Mouse (Mus musculus): ENCODE data around the gene Zfp668. TPM values are rescaled to one million over a fixed set of nuclear protein-coding genes. Genes with fewer than 3 reads are reported as not detected.
"Not testable (repeated sequence)": the region's sequence is repeated elsewhere in the genome, so short reads cannot be mapped to it uniquely, and the experiment has no call there.

The Zfp668 gene
- polyA plus RNA-seq, 1 experiment from 2014 or later: 46.2 TPM

DNA sequence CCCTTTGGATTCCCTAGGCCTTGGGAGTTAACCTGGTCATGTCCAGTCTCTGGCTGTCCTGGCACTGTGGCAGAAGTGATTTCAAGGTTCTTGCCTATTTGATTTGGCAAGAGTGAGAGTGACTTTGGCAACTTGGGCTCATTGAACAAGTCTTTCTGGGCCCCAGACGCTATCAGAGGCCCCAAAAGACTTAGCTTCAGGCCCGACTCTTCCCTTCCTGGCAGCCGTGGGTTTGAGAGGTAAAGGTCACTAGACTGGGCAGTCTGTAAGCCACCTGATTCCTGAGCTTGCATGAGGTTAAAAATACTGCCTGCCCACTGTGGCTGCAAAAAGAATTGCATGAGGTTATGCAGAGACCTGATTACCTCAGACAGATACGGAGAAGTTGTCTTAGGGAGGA is 32.0 kb upstream of the Zfp668 start:
- peaks cover 28% of the 10 kb centered on the region for H3K4me1 ChIP-seq
- 93% methylated on average over 4 of the region's 4 CpGs for WGBS
- no peak for ATAC-seq (replicated peaks)
- H3K9ac ChIP-seq (replicated peaks): no peak overlapping the region
- no peak overlapping the region for H3K4me2 ChIP-seq (replicated peaks)
- no peak overlapping the region for H3K27ac ChIP-seq (replicated peaks)
- no peaks in the 10 kb centered on the region for H3K9me3 ChIP-seq
- H3K27me3 ChIP-seq: no peaks in the 10 kb centered on the region
- H3K36me3 ChIP-seq: peaks cover 34% of the 10 kb centered on the region
- no peak overlapping the region for H3K4me3 ChIP-seq

DNA sequence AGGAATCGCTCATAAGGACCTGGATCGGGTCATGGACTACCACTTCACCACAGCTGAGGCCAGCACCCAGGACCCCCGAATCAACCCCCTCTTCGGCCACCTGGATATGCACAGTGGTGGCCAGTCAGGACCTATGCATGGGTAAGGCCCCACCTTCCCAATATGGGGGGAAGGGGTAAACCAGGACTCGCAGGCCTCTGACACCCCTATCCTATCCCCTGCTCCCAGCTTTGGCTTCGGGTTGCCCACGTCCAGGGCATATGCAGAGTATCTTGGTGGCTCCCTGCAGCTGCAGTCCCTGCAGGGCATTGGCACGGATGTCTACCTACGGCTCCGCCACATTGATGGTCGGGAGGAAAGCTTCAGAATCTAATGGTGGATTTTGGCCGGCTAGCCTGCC is 31.3 kb upstream of the Zfp668 start:
- no peaks in the 10 kb centered on the region for H3K9me3 ChIP-seq
- no peak for ATAC-seq (replicated peaks)
- H3K4me3 ChIP-seq: no peak overlapping the region
- peaks cover 34% of the 10 kb centered on the region for H3K36me3 ChIP-seq
- no peak overlapping the region for H3K27ac ChIP-seq (replicated peaks)
- H3K27me3 ChIP-seq: no peaks in the 10 kb centered on the region
- H3K4me1 ChIP-seq: peaks cover 22% of the 10 kb centered on the region
- H3K9ac ChIP-seq (replicated peaks): no peak overlapping the region
- no peak overlapping the region for H3K4me2 ChIP-seq (replicated peaks)
- WGBS: 97% methylated on average over 12 of the region's 12 CpGs

DNA sequence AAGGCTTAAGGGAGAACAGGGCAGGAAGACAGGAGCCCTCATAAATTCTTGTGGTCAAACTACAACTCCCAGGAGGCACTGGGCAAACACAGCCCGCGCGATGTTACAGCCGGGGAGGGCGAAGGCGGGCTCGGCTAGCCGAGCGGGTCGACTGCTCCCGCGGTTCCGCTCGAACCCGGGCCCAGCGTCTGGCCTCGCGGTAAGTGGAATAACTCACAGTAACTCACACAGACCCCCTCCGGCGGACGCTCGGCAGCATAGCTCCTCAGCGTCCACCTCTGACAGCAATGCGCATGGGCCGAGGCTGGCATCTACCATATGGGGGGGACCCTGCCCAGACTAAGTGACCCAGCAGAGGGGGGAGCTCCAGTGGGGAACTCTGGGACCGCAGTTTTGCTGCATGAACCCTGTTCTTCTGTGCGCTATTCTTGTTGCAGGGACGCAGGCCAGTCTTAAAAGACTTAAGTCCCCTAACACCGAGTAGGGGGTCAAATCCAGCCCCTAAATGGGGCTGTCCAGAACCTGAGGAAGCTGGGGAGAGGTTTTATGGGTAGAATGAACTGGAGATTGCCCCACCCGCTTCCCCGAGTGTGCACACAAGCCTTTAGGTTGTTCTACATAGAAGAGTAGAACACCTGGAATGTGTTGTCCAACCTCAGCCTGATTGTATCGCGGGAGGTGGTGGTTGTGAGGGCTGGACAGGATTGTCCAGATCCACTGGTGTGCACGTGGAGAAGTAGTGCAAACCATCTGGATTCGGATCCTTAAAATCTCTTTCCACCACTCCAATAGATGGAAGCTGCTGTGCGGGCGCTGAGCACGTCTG is 27.6 kb upstream of the Zfp668 start, which contains the start of gene Bckdk:
Bckdk (plus strand) TSS at position 112 of the 826 bp plus-strand sequence.
- Histone ChIP-seq H3K4me1 (peaks cover 13% of the 10 kb centered on the region), H3K9me3 (no peaks in the 10 kb centered on the region), H3K4me3 (peak within 1 kb of the TSS; percentile 89), H3K9ac (replicated peaks) (peak within 1 kb of the TSS; percentile 91), H3K4me2 (replicated peaks) (peak within 1 kb of the TSS; percentile 87), H3K27me3 (no peaks in the 10 kb centered on the region), H3K27ac (replicated peaks) (peak within 1 kb of the TSS; percentile 85), H3K36me3 (peaks cover 31% of the 10 kb centered on the region)
- peak; percentile 95 for ATAC-seq (replicated peaks)
- WGBS: 7% methylated on average over 38 of the region's 38 CpGs

DNA sequence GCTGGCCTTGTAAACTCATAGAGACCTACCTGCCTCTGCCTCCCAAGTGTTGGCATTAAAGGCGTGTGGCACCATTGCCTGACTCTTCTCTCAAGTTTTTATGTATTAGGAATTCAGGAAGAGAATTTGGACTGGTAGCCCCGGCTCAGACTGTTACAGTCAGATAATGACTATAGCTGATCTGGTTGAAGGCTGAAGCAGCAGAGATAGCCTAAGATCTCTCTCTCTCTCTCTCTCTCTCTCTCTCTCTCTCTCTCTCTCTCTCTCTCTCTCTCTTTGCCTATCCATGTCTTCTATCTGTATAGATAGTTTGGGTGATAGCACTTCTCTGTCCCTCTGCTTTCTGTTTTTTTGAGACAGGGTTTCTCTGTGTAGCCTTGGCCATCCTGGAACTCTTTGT is 25.1 kb upstream of the Zfp668 start:
- peaks cover 13% of the 10 kb centered on the region for H3K4me1 ChIP-seq
- no peak overlapping the region for H3K27ac ChIP-seq (replicated peaks)
- no peak for ATAC-seq (replicated peaks)
- WGBS: 82% methylated on average over 2 of the region's 2 CpGs
- H3K9me3 ChIP-seq: no peaks in the 10 kb centered on the region
- H3K36me3 ChIP-seq: peaks cover 7% of the 10 kb centered on the region; the same call in 1 of the 2 replicates
- no peak overlapping the region for H3K4me3 ChIP-seq
- H3K4me2 ChIP-seq (replicated peaks): no peak overlapping the region
- H3K27me3 ChIP-seq: no peaks in the 10 kb centered on the region
- H3K9ac ChIP-seq (replicated peaks): no peak overlapping the region

DNA sequence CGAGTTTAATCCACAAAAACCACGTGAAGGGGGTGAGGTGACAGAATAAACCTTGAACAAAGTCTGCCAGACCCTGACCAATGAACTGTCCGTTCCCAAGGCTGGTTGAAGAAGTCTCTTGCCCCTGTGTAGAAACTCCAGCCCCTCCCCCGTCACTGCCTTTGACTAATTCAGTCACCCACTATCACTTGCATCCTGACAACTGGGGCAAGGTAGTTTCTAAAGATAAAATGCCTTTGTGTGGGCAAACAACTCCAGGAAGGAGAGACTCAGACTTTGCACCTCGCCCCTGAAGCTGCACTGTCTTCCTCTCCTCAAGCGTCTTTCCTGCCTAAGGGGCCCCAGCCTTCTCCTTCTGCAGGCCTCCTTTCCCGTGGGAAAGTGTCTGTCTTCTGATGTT is 23.4 kb upstream of the Zfp668 start:
- H3K27me3 ChIP-seq: no peaks in the 10 kb centered on the region
- H3K36me3 ChIP-seq: no peaks in the 10 kb centered on the region
- no peak overlapping the region for H3K27ac ChIP-seq (replicated peaks)
- WGBS: 51% methylated on average over 7 of the region's 7 CpGs
- H3K9me3 ChIP-seq: no peaks in the 10 kb centered on the region
- H3K4me3 ChIP-seq: no peak overlapping the region
- ATAC-seq (replicated peaks): no peak
- H3K4me2 ChIP-seq (replicated peaks): no peak overlapping the region
- H3K9ac ChIP-seq (replicated peaks): no peak overlapping the region
- H3K4me1 ChIP-seq: peaks cover 10% of the 10 kb centered on the region

DNA sequence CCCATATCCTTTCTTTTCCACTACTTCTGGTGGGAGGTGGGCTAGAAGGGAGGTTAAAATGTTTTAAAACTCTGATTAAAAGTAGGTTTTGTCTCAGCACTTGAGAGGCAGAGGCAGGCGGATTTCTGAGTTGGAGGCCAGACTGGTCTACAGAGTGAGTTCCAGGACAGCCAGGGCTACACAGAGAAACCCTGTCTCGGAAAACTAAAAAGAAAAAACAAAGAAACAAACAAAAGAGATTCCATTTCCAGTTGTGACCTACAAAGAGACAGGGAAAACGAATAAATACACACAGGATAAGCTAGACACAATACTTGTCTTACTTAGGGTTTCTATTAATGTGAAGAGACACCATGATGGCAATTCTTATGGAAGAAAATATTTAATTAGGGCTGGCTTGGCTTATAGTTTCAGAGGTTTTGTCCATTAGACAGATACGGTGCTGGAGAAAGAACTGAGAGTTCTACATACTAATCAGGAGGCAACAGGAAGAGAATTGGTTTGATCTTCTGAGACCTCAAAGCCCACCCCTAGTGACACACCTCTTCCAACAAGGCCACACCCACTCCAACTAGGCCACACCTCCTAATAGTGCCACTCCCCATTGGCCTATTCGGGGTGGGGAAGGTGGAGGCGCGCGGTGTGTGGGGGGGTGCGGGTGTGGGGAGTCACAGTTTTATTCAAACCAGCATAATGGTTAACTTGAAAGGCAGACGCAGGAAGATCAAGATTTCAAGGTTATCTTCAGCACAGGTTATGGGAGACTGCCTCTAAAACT is 21.7 kb upstream of the Zfp668 start:
- Histone ChIP-seq H3K27ac (replicated peaks) (no peak overlapping the region), H3K4me1 (peaks cover 9% of the 10 kb centered on the region), H3K9me3 (no peaks in the 10 kb centered on the region), H3K4me3 (no peak overlapping the region), H3K9ac (replicated peaks) (no peak overlapping the region), H3K4me2 (replicated peaks) (no peak overlapping the region), H3K36me3 (0 out of 2 replicates have a peak, but pooled peaks cover 2% of the 10 kb centered on the region), H3K27me3 (no peaks in the 10 kb centered on the region)
- ATAC-seq (replicated peaks): no peak
- 40% methylated on average over 10 of the region's 10 CpGs for WGBS

DNA sequence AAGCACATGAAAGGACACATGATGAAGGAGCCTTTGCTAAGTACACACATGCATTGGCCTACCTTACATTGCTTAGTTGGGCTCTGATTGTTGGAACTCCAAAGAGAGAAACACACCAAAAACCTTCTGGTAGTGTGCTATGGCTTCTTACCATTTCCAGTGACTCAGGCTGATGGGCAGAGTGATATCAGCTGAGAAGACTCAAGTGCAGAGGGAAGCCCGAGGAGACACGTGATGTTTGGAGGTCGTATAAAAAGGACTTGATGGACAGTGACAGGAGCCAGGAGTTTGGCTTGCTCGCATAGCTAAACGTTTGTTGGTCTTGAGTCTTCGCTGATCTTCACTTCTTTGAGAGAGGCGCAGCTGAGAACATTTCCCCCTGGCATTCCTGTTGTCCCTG is 20.9 kb upstream of the Zfp668 start:
- Histone ChIP-seq H3K27me3 (no peaks in the 10 kb centered on the region), H3K9ac (replicated peaks) (no peak overlapping the region), H3K9me3 (no peaks in the 10 kb centered on the region), H3K4me1 (peaks cover 9% of the 10 kb centered on the region), H3K27ac (replicated peaks) (no peak overlapping the region), H3K4me2 (replicated peaks) (no peak overlapping the region), H3K36me3 (0 out of 2 replicates have a peak, but pooled peaks cover 5% of the 10 kb centered on the region), H3K4me3 (no peak overlapping the region)
- ATAC-seq (replicated peaks): no peak
- 91% methylated on average over 7 of the region's 7 CpGs for WGBS

DNA sequence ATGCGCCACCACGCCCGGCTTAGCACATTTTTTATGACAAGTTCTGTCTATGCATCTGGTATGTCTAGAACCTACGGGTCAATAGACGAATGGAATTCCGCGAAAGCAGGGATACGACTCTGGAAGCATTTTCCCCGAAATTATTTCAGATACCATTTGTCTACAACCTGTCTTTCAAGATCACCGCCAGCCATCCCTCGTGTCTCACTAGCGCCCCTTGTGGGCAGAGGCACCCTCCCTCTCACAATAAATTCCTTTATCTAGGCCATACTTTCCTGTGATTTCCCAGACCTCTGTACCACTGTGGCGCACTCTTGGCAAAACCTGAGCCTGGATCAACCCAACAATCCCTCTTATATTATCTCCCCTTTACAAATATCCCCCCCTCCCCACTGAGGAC is 19.8 kb upstream of the Zfp668 start:
- H3K4me3 ChIP-seq: no peak overlapping the region
- WGBS: 60% methylated on average over 13 of the region's 13 CpGs
- no peaks in the 10 kb centered on the region for H3K9me3 ChIP-seq

DNA sequence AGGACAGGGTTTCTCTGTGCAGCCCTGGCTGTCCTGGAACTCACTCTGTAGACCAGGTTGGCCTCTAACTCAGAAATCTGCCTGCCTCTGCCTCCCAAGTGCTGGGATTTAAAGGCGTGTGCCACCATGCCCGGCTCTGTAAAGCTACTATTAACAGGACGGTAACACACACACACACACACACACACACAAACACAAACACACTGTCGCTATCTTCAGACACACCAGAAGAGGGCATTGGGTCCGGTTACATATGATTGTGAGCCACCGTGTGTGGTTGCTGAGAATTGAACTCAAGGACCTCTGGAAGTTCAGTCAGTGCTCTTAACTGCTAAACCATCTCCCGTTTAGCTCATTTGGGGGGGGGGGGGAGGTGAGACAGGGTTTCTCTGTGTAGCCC is 19.3 kb upstream of the Zfp668 start:
- H3K36me3 ChIP-seq; H3K9ac ChIP-seq (replicated peaks); H3K27me3 ChIP-seq; ATAC-seq (replicated peaks); H3K9me3 ChIP-seq; H3K4me1 ChIP-seq: not testable (repeated sequence)
- peak overlapping the region; percentile 62 for H3K4me3 ChIP-seq
- H3K4me2 ChIP-seq (replicated peaks): peak overlapping the region; percentile 68; the same call in 1 of the 2 replicates
- H3K27ac ChIP-seq (replicated peaks): peak overlapping the region; percentile 35; the same call in 1 of the 2 replicates
- 62% methylated on average over 7 of the region's 7 CpGs for WGBS

More for the DNA sequence above, 19.8 kb upstream of the Zfp668 start:
- Histone ChIP-seq H3K9ac (replicated peaks) (no peak overlapping the region), H3K27me3 (no peaks in the 10 kb centered on the region), H3K4me2 (replicated peaks) (no peak overlapping the region), H3K4me1 (peaks cover 9% of the 10 kb centered on the region), H3K36me3 (0 out of 2 replicates have a peak, but pooled peaks cover 8% of the 10 kb centered on the region), H3K27ac (replicated peaks) (no peak overlapping the region)
- no peak for ATAC-seq (replicated peaks)

DNA sequence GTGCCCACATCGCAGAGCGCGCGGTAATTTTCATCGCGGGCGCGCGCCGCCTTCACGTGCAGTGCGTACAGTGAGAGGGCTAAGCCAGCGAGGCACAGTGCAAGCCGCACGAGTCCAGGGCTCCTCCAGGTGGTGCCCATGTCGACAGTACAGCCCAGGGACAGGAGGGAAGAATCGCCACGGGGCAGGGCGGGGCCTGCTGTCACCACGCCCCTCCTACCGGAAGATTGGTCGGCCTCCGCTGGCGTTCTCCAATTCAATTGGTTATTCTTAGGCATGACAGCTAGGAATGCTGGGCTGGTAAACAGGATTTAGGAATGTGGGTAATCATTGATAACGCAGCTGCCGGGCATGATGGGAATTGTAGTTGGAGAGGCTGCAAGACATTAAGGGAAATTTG is 18.8 kb upstream of the Zfp668 start, which contains the start of the genes Gm21974 and Vkorc1:
Gm21974 (minus strand) TSS at position 13 of the 400 bp plus-strand sequence.
Vkorc1 (minus strand) TSS at position 176 of the 400 bp plus-strand sequence.
- peak; percentile 98 for ATAC-seq (replicated peaks)
- Histone ChIP-seq H3K4me1 (peaks cover 9% of the 10 kb centered on the region), H3K4me2 (replicated peaks) (peak within 1 kb of the TSS; percentile 68), H3K9me3 (no peaks in the 10 kb centered on the region), H3K4me3 (peak within 1 kb of the TSS; percentile 62), H3K36me3 (0 out of 2 replicates have a peak, but pooled peaks cover 12% of the 10 kb centered on the region), H3K27ac (replicated peaks) (peak within 1 kb of the TSS; percentile 76), H3K9ac (replicated peaks) (peak within 1 kb of the TSS; percentile 54), H3K27me3 (no peaks in the 10 kb centered on the region)
- WGBS: 0% methylated on average over 26 of the region's 26 CpGs

DNA sequence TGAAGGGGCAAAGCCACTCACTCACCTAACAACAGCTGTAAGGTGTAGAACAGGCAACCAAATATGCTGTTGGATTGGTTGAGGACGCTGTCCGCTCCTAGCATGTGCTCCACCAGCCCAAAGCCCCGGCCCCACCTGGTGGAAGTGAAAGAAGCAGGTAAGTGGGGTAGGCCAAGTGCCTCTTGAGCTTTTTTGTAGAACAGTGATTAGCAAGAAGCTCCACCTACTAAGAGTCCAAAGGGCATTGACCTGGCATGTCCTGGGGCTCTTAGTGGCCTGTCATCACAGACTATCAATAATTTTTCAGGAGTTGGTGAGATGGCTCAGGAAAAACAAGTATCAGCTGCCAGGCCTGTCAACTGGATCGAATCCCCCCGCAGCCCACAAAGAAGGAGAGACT is 17.9 kb upstream of the Zfp668 start:
- Histone ChIP-seq H3K4me3 (peak overlapping the region; percentile 62), H3K27ac (replicated peaks) (no peak overlapping the region), H3K4me2 (replicated peaks) (peak overlapping the region; percentile 68), H3K4me1 (peaks cover 9% of the 10 kb centered on the region), H3K9ac (replicated peaks) (peak overlapping the region; percentile 54), H3K27me3 (no peaks in the 10 kb centered on the region), H3K36me3 (peaks cover 20% of the 10 kb centered on the region), H3K9me3 (no peaks in the 10 kb centered on the region)
- ATAC-seq (replicated peaks): no peak
- 87% methylated on average over 5 of the region's 5 CpGs for WGBS

DNA sequence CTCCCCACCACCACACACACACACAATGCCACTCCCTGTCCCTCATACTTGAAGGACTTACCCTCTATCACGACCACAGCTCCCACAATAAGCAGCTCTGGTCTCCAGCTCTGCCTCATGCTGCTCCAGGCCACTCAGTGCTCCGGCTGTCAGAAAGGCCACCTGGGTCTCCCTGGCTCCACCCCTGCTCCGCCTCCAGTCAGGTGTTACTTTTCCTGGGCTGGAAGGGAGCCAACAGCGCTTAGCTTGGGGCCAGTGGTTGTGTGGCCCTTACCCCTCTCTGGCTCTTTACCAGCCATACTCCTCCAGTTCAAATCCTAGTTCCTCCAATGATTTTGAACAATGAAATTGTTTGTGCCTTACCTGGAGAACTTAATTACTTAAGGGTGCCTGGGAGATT is 14.2 kb upstream of the Zfp668 start, which contains the start of gene Prss53:
Prss53 (minus strand) TSS at position 173 of the 400 bp plus-strand sequence.
- ATAC-seq (replicated peaks): no peak
- 40% methylated on average over 4 of the region's 4 CpGs for WGBS
- no peak within 1 kb of the TSS for H3K9ac ChIP-seq (replicated peaks)

More for the DNA sequence above, 14.2 kb upstream of the Zfp668 start, which contains the start of gene Prss53:
- H3K27ac ChIP-seq (replicated peaks): no peak within 1 kb of the TSS
- H3K4me3 ChIP-seq: no peak within 1 kb of the TSS
- H3K36me3 ChIP-seq: peaks cover 56% of the 10 kb centered on the region
- H3K9me3 ChIP-seq: no peaks in the 10 kb centered on the region
- no peaks in the 10 kb centered on the region for H3K27me3 ChIP-seq
- H3K4me2 ChIP-seq (replicated peaks): no peak within 1 kb of the TSS
- peaks cover 12% of the 10 kb centered on the region for H3K4me1 ChIP-seq

All from forebrain, embryonic 15.5 days (tissue).